Mouse (Mus musculus) thymus, adult 2 months (tissue): ENCODE data around the gene Hspb7.

Experiments used
- CTCF ChIP-seq: fragments of 200-500 bp; IDR thresholded peaks from 2 replicates; pipeline ENCODE4 v1.5.1; 2012; ENCODE audit warnings: mild to moderate bottlenecking, control low read depth, low read length, moderate library complexity, borderline replicate concordance; ENCODE audit not compliant: control insufficient read depth, poor library complexity, insufficient read depth; ENCODE audit errors: extremely low read depth
- POLR2A ChIP-seq: fragments of 200-500 bp; IDR thresholded peaks from 2 replicates; pipeline ENCODE4 v1.6.1; 2012; ENCODE audit warnings: mild to moderate bottlenecking, low read length, control low read depth, moderate library complexity; ENCODE audit not compliant: control insufficient read depth, poor library complexity, insufficient read depth; ENCODE audit errors: extremely low read depth

- TF ChIP-seq CTCF = no peak
- no peak for TF ChIP-seq POLR2A
Measured at GRCm38 (mm10) chr4:141440877-141441276, 20.3 kb downstream of the Hspb7 start.
